Mouse (Mus musculus): Measurements from ENCODE around the gene Smarcd2.

DNA sequence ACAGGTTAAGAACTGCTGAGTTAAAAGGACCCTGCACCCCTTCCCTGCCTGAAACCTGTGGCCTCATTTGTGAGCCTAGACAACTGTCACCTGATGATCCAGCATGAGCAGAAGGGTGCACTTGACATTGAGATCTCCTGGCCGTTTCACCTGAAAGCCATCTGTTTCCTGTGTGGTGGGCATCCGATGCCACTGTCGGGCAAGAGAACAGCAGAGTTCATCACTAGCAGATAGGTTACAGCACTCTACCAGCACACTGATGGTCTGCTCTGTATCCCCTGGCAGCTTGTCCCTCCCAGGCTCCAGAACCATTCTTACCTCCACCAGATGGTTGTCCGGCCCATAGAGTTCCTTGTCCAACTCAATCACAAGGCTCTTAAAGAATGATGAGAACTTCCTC, 7.2 kb downstream of the Smarcd2 start:
- TF ChIP-seq CTCF (IDR thresholded peaks at IDR 0.05; ENCODE audit: low read depth): no peak
- TF ChIP-seq EP300 (IDR thresholded peaks at IDR 0.05; ENCODE audit: low read depth): no peak
